Mouse (Mus musculus) testis, adult 2 months (tissue): ENCODE measurements around the gene Gp5. TPM values are rescaled to one million over a fixed set of nuclear protein-coding genes. Genes with fewer than 3 reads are reported as not detected.

Source experiments
- H3K27ac ChIP-seq: fragments of 200-500 bp; 2 replicates; pipeline ENCODE4 v1.5.1; 2012; ENCODE audit warnings: low read depth, low read length; ENCODE audit not compliant: control insufficient read depth, insufficient read depth
- H3K27me3 ChIP-seq: fragments of 200-500 bp; 2 replicates; pipeline ENCODE4 v1.6.1; 2012; ENCODE audit warnings: mild to moderate bottlenecking, low read length, moderate library complexity; ENCODE audit not compliant: control insufficient read depth, insufficient read depth
- H3K36me3 ChIP-seq: fragments of 200-500 bp; 2 replicates; pipeline ENCODE4 v1.6.1; 2012; ENCODE audit warnings: mild to moderate bottlenecking, low read length; ENCODE audit not compliant: control insufficient read depth, insufficient read depth
- H3K4me1 ChIP-seq: fragments of 200-500 bp; 2 replicates; pipeline ENCODE4 v1.6.1; 2012; ENCODE audit warnings: low read length; ENCODE audit not compliant: control insufficient read depth, insufficient read depth
- H3K4me3 ChIP-seq: fragments of 200-500 bp; 2 replicates; pipeline ENCODE4 v1.5.1; 2012; ENCODE audit warnings: low read depth, mild to moderate bottlenecking, low read length, moderate library complexity, mixed read lengths; ENCODE audit not compliant: control insufficient read depth
- CTCF ChIP-seq: fragments of 200-500 bp; IDR thresholded peaks from 2 replicates; pipeline ENCODE4 v1.5.1; 2012; ENCODE audit warnings: low read depth, mild to moderate bottlenecking, inconsistent platforms, low read length, moderate library complexity; ENCODE audit not compliant: control insufficient read depth, insufficient read depth, insufficient replicate concordance
- POLR2A ChIP-seq: fragments of 200-500 bp; IDR thresholded peaks from 2 replicates; pipeline ENCODE4 v1.6.1; 2012; ENCODE audit warnings: low read depth, mild to moderate bottlenecking, inconsistent platforms, low read length, moderate library complexity; ENCODE audit not compliant: control insufficient read depth
- polyA plus RNA-seq: library from polyadenylated mRNA; depleted of rRNA; stranded (reverse); fragments of >200 nt; gene quantifications from 2 replicates; pipeline ENCODE4 v1.2.3, GENCODE M21; 2012

Gene Gp5
- polyA plus RNA-seq, 1 experiment, result 1.6 TPM

- H3K27ac ChIP-seq, result no peak overlapping the region
- TF ChIP-seq POLR2A, result no peak
- no peak for TF ChIP-seq CTCF
- no peak overlapping the region for H3K4me3 ChIP-seq
- peaks cover 8% of the 10 kb centered on the region for H3K4me1 ChIP-seq
- H3K27me3 ChIP-seq, result no peaks in the 10 kb centered on the region
- no peaks in the 10 kb centered on the region for H3K36me3 ChIP-seq
These were observed 32.2 kb downstream of the Gp5 start for GRCm38 (mm10) chr16:30278406-30278805.

- H3K4me1 ChIP-seq, result no peaks in the 10 kb centered on the region
- no peak for TF ChIP-seq POLR2A
- no peak for TF ChIP-seq CTCF
- H3K36me3 ChIP-seq, result no peaks in the 10 kb centered on the region
- H3K27ac ChIP-seq, result no peak overlapping the region
- H3K27me3 ChIP-seq, result no peaks in the 10 kb centered on the region
- no peak overlapping the region for H3K4me3 ChIP-seq
These were observed 34.8 kb downstream of the Gp5 start for GRCm38 (mm10) chr16:30275558-30276340.

GRCm38 (mm10) chr16:30273065-30273464, 37.5 kb downstream of the Gp5 start:
- Histone ChIP-seq H3K27ac (no peak overlapping the region), H3K4me3 (no peak overlapping the region), H3K36me3 (no peaks in the 10 kb centered on the region), H3K27me3 (no peaks in the 10 kb centered on the region), H3K4me1 (no peaks in the 10 kb centered on the region)
- TF ChIP-seq POLR2A, result no peak
- no peak for TF ChIP-seq CTCF

GRCm38 (mm10) chr16:30271941-30272595, 38.5 kb downstream of the Gp5 start:
- Histone ChIP-seq H3K4me1 (no peaks in the 10 kb centered on the region), H3K4me3 (no peak overlapping the region), H3K27ac (no peak overlapping the region), H3K27me3 (no peaks in the 10 kb centered on the region), H3K36me3 (no peaks in the 10 kb centered on the region)
- TF ChIP-seq CTCF, result no peak
- no peak for TF ChIP-seq POLR2A

GRCm38 (mm10) chr16:30271223-30271761, 39.3 kb downstream of the Gp5 start:
- no peaks in the 10 kb centered on the region for H3K36me3 ChIP-seq
- no peak overlapping the region for H3K27ac ChIP-seq
- H3K27me3 ChIP-seq, result no peaks in the 10 kb centered on the region
- no peaks in the 10 kb centered on the region for H3K4me1 ChIP-seq
- H3K4me3 ChIP-seq, result no peak overlapping the region
- TF ChIP-seq POLR2A (no peak), CTCF (no peak)

- Histone ChIP-seq H3K4me3 (no peak within 1 kb of the TSS), H3K27ac (no peak within 1 kb of the TSS)
- TF ChIP-seq POLR2A (no peak), CTCF (no peak)
These were observed 43.2 kb downstream of the Gp5 start, which contains the start of gene Cpn2 for GRCm38 (mm10) chr16:30267359-30267758. Cpn2 (minus strand) TSS chr16:30267499.

GRCm38 (mm10) chr16:30266561-30266960, 44.0 kb downstream of the Gp5 start:
- TF ChIP-seq POLR2A (no peak), CTCF (no peak)
- H3K27ac ChIP-seq, result no peak overlapping the region
- no peaks in the 10 kb centered on the region for H3K36me3 ChIP-seq
- no peaks in the 10 kb centered on the region for H3K27me3 ChIP-seq
- no peak overlapping the region for H3K4me3 ChIP-seq
- H3K4me1 ChIP-seq, result no peaks in the 10 kb centered on the region

More at GRCm38 (mm10) chr16:30267359-30267758, 43.2 kb downstream of the Gp5 start, which contains the start of gene Cpn2:
- Histone ChIP-seq H3K36me3 (no peaks in the 10 kb centered on the region), H3K27me3 (no peaks in the 10 kb centered on the region), H3K4me1 (no peaks in the 10 kb centered on the region)
